Mouse (Mus musculus) testis, postnatal 10 days (tissue): Measurements from ENCODE around the gene F11r.

Source experiments
- DNase-seq: peaks from one replicate; pipeline ENCODE4 v3.0.0; 2021; ENCODE audit warnings: low spot score

Gene F11r

GRCm38 (mm10) chr1:171438014-171438670, 807 bp downstream of the F11r start:
- DNase-seq = no peak

GRCm38 (mm10) chr1:171439072-171439471, 1.7 kb downstream of the F11r start:
- no peak for DNase-seq

GRCm38 (mm10) chr1:171440025-171440725, 2.8 kb downstream of the F11r start:
- peak; percentile 77 for DNase-seq

- no peak for DNase-seq
These were observed 4.4 kb downstream of the F11r start for GRCm38 (mm10) chr1:171441466-171442412.

GRCm38 (mm10) chr1:171442413-171442760, 5.1 kb downstream of the F11r start:
- no peak for DNase-seq

- DNase-seq = no peak
These were observed 7.7 kb downstream of the F11r start for GRCm38 (mm10) chr1:171445050-171445449.

GRCm38 (mm10) chr1:171446854-171447253, 9.5 kb downstream of the F11r start:
- DNase-seq = no peak

- DNase-seq = no peak
These were observed 10.4 kb downstream of the F11r start for GRCm38 (mm10) chr1:171447692-171448091.

GRCm38 (mm10) chr1:171450062-171450461, 12.7 kb downstream of the F11r start:
- no peak for DNase-seq

GRCm38 (mm10) chr1:171451001-171451400, 13.7 kb downstream of the F11r start:
- DNase-seq = no peak

GRCm38 (mm10) chr1:171452522-171452921, 15.2 kb downstream of the F11r start:
- DNase-seq = no peak

- no peak for DNase-seq
These were observed 15.6 kb downstream of the F11r start for GRCm38 (mm10) chr1:171452923-171453322.

GRCm38 (mm10) chr1:171454926-171455325, 17.6 kb downstream of the F11r start:
- no peak for DNase-seq

GRCm38 (mm10) chr1:171457568-171457967, 20.2 kb downstream of the F11r start:
- no peak for DNase-seq

- DNase-seq = no peak
These were observed 22.5 kb downstream of the F11r start for GRCm38 (mm10) chr1:171459791-171460190.

GRCm38 (mm10) chr1:171460551-171461503, 23.5 kb downstream of the F11r start:
- no peak for DNase-seq

GRCm38 (mm10) chr1:171463133-171463532, 25.8 kb downstream of the F11r start:
- DNase-seq = no peak

GRCm38 (mm10) chr1:171465749-171466412, 28.5 kb downstream of the F11r start:
- DNase-seq = no peak

- DNase-seq = no peak
These were observed 29.2 kb downstream of the F11r start for GRCm38 (mm10) chr1:171466565-171466964.

GRCm38 (mm10) chr1:171469678-171470077, 32.3 kb downstream of the F11r start:
- DNase-seq = no peak

- DNase-seq = peak; percentile 75
These were observed 33.1 kb downstream of the F11r start for GRCm38 (mm10) chr1:171470371-171470871.
